ENCODE assay signal across 8 mouse cellular contexts in genomic region chr7:19562643-19563410, GRCm38 (mm10). TPM values are rescaled to one million over a fixed set of nuclear protein-coding genes. Genes with fewer than 3 reads are reported as not detected.
DNase-seq lines count a peak whose midpoint lies in the region; ATAC-seq and TF ChIP-seq lines count a peak whose summit lies in the region.

Gene Ppp1r37 (minus strand): TSS chr7:19563076.

- H3K4me3 ChIP-seq in neural tube, embryonic 11.5 days (ENCODE audit: low read depth, low read length) = peak within 1 kb of the TSS; percentile 96
- H3K4me3 ChIP-seq in hindbrain, postnatal 0 days (ENCODE audit: low read length) = peak within 1 kb of the TSS; percentile 90
- H3K4me3 ChIP-seq in limb, embryonic 12.5 days (replicated peaks) = peak within 1 kb of the TSS; percentile 99
- peak within 1 kb of the TSS; percentile 80 for H3K4me3 ChIP-seq in neural tube, embryonic 12.5 days

- no peaks in the 10 kb centered on the region for H3K27me3 ChIP-seq in neural tube, embryonic 11.5 days (ENCODE audit: control insufficient read depth, insufficient read depth, low read length)
- H3K27me3 ChIP-seq in hindbrain, postnatal 0 days (ENCODE audit: insufficient read depth, low read length) = no peaks in the 10 kb centered on the region
- no peaks in the 10 kb centered on the region for H3K27me3 ChIP-seq in limb, embryonic 12.5 days
- no peaks in the 10 kb centered on the region for H3K27me3 ChIP-seq in neural tube, embryonic 12.5 days (replicated peaks)

- H3K9ac ChIP-seq in neural tube, embryonic 11.5 days (ENCODE audit: low read length) = peak within 1 kb of the TSS; percentile 97
- peak within 1 kb of the TSS; percentile 97 for H3K9ac ChIP-seq in hindbrain, postnatal 0 days (replicated peaks; ENCODE audit: low read length)
- peak within 1 kb of the TSS; percentile 96 for H3K9ac ChIP-seq in limb, embryonic 12.5 days (replicated peaks)
- H3K9ac ChIP-seq in neural tube, embryonic 12.5 days = peak within 1 kb of the TSS; percentile 92

- H3K27ac ChIP-seq in neural tube, embryonic 11.5 days (ENCODE audit: low read depth, low read length) = peak within 1 kb of the TSS; percentile 88
- peak within 1 kb of the TSS; percentile 85 for H3K27ac ChIP-seq in hindbrain, postnatal 0 days
- H3K27ac ChIP-seq in limb, embryonic 12.5 days = peak within 1 kb of the TSS; percentile 89
- H3K27ac ChIP-seq in neural tube, embryonic 12.5 days = peak within 1 kb of the TSS; percentile 63

- intact Hi-C loops in gastrocnemius, postnatal 14 days (cut with DNase I; ENCODE audit: low total_unique reads) = no loop called here

- WGBS in neural tube, embryonic 11.5 days = 2% methylated on average over 19 of the region's 19 CpGs
- WGBS in hindbrain, postnatal 0 days = 3% methylated on average over 19 of the region's 19 CpGs
- WGBS in limb, embryonic 12.5 days = 2% methylated on average over 19 of the region's 19 CpGs
- 4% methylated on average over 19 of the region's 19 CpGs for WGBS in neural tube, embryonic 12.5 days

- no peaks in the 10 kb centered on the region for H3K9me3 ChIP-seq in neural tube, embryonic 11.5 days (ENCODE audit: control insufficient read depth, low read length)
- H3K9me3 ChIP-seq in hindbrain, postnatal 0 days (ENCODE audit: low read length) = no peaks in the 10 kb centered on the region
- H3K9me3 ChIP-seq in limb, embryonic 12.5 days = peaks cover 9% of the 10 kb centered on the region; the same call in 1 of the 2 replicates
- peaks cover 4% of the 10 kb centered on the region; the same call in 1 of the 2 replicates for H3K9me3 ChIP-seq in neural tube, embryonic 12.5 days

- 0 out of 2 replicates have a peak, but pooled peaks have one; percentile 49 for ATAC-seq in neural tube, embryonic 11.5 days (ENCODE audit: insufficient read depth, low FRiP score, low TSS enrichment)
- ATAC-seq in hindbrain, postnatal 0 days = peak; percentile 42
- ATAC-seq in limb, embryonic 12.5 days (ENCODE audit: insufficient number of reproducible peaks, insufficient read depth, low FRiP score, low TSS enrichment, low read depth) = no peak
- peak; percentile 59 for ATAC-seq in neural tube, embryonic 12.5 days (ENCODE audit: low FRiP score, low read depth)
- no peak for ATAC-seq in frontal cortex, adult (ENCODE audit: low TSS enrichment)

- peaks cover 25% of the 10 kb centered on the region for H3K4me1 ChIP-seq in neural tube, embryonic 11.5 days (ENCODE audit: control insufficient read depth, insufficient read depth, low read length)
- peaks cover 29% of the 10 kb centered on the region for H3K4me1 ChIP-seq in hindbrain, postnatal 0 days (ENCODE audit: insufficient read depth, low read length)
- H3K4me1 ChIP-seq in limb, embryonic 12.5 days (replicated peaks) = peaks cover 38% of the 10 kb centered on the region
- peaks cover 40% of the 10 kb centered on the region for H3K4me1 ChIP-seq in neural tube, embryonic 12.5 days

- H3K36me3 ChIP-seq in neural tube, embryonic 11.5 days (ENCODE audit: control insufficient read depth, insufficient read depth, low read length) = peaks cover 13% of the 10 kb centered on the region
- peaks cover 12% of the 10 kb centered on the region for H3K36me3 ChIP-seq in hindbrain, postnatal 0 days (ENCODE audit: insufficient read depth, low read length)
- H3K36me3 ChIP-seq in limb, embryonic 12.5 days = peaks cover 44% of the 10 kb centered on the region
- peaks cover 32% of the 10 kb centered on the region for H3K36me3 ChIP-seq in neural tube, embryonic 12.5 days

- peak within 1 kb of the TSS; percentile 96 for H3K4me2 ChIP-seq in neural tube, embryonic 11.5 days (ENCODE audit: low read depth)
- H3K4me2 ChIP-seq in hindbrain, postnatal 0 days (ENCODE audit: low read depth, low read length) = peak within 1 kb of the TSS; percentile 96
- H3K4me2 ChIP-seq in limb, embryonic 12.5 days = peak within 1 kb of the TSS; percentile 91
- H3K4me2 ChIP-seq in neural tube, embryonic 12.5 days (replicated peaks) = peak within 1 kb of the TSS; percentile 99

- TF ChIP-seq CTCF in hindbrain, postnatal 0 days (IDR thresholded peaks at IDR 0.05; ENCODE audit: low read depth) = no peak

- DNase-seq in neural tube, embryonic 11.5 days (ENCODE audit: low spot score) = peak; percentile 34
- DNase-seq in neural tube, embryonic 10.5 days (ENCODE audit: extremely low spot score, low spot score) = no peak
- DNase-seq in brain, adult 2 months (ENCODE audit: low read depth, low spot score) = peak; percentile 46
- DNase-seq in gastrocnemius, postnatal 14 days = no peak
- DNase-seq in hindbrain, postnatal 0 days (ENCODE audit: low spot score) = peak; percentile 75

RNA-seq across cellular contexts. Expression of gene Ppp1r37, which starts in this region (rescaled TPM):
- polyA plus RNA-seq in neural tube, embryonic 11.5 days (2014; fragmentation: Nextera tagmentation; extraction: Ambion mirVana) = 4.5 and 4.7 TPM in 2 replicates
- total RNA-seq in gastrocnemius, postnatal 14 days (2021) = 10 to 100 TPM; 34.4 to 34.5 TPM
- total RNA-seq in hindbrain, postnatal 0 days (2014; rRNA removed) = 125 and 128 TPM in 2 replicates
- 27.0 and 27.7 TPM in 2 replicates for polyA plus RNA-seq in hindbrain, postnatal 0 days (2015; fragmentation: Nextera tagmentation; extraction: Ambion mirVana)
- polyA plus RNA-seq in limb, embryonic 12.5 days (2016; fragmentation: Nextera tagmentation; extraction: Ambion mirVana) = 33.2 and 39.7 TPM in 2 replicates
- polyA plus RNA-seq in neural tube, embryonic 12.5 days (2016; fragmentation: Nextera tagmentation; extraction: Ambion mirVana) = 44.3 and 48.8 TPM in 2 replicates

Comparison
In these comparisons a context has a peak if more than half of its experiments do, and no peak if none do; other contexts are left out.
1. DNase-seq: peak in neural tube, embryonic 11.5 days (single experiment), brain, adult 2 months (single experiment) and hindbrain, postnatal 0 days (single experiment); none in neural tube, embryonic 10.5 days (single experiment) and gastrocnemius, postnatal 14 days (single experiment).
2. ATAC-seq: peak in neural tube, embryonic 11.5 days (single experiment), hindbrain, postnatal 0 days (single experiment) and neural tube, embryonic 12.5 days (single experiment); none in limb, embryonic 12.5 days (single experiment) and frontal cortex, adult (single experiment).
3. Peak in every context shown above with its lines, with median percentiles within 50 percentile points of each other: H3K27ac ChIP-seq, H3K4me2 ChIP-seq, H3K4me3 ChIP-seq and H3K9ac ChIP-seq.